Comparison of ENCODE assay signal across 13 mouse cellular contexts in genomic region chr11:109266161-109266910, GRCm38 (mm10). TPM values are rescaled to one million over a fixed set of nuclear protein-coding genes. Genes with fewer than 3 reads are reported as not detected.
A peak's percentile ranks its signal among the peaks of the same experiment; 100 is the strongest.
DNase-seq lines count a peak whose midpoint lies in the region; ATAC-seq and TF ChIP-seq lines count a peak whose summit lies in the region.
"Had no signal": no experiment of that assay in that cellular context is flagged by ENCODE, and none has a peak within 500 bp of the region (broad histone marks: within the 10 kb centered on the region; RNA-seq: fewer than 3 reads in every experiment).

No protein-coding gene starts in this region.

- H3K4me3 ChIP-seq in stomach, postnatal 0 days (ENCODE audit: low read depth, low read length): no peak overlapping the region

- DNase-seq in frontal cortex, postnatal 10 days (ENCODE audit: low spot score in 2 of 2): peak; percentile 42 to 65
- peak; percentile 9 for DNase-seq in lung, postnatal 25 days (ENCODE audit: low spot score)
- DNase-seq in lung, postnatal 14 days: no peak
- DNase-seq in left cerebral cortex, postnatal 4 days: peak; percentile 71
- peak; percentile 26 for DNase-seq in stomach, postnatal 0 days (ENCODE audit: low spot score)
- no peak for DNase-seq in adrenal gland, postnatal 14 days
- DNase-seq in gastrocnemius, postnatal 36 days: no peak
- DNase-seq: heart, postnatal 36 days; thymus, postnatal 36 days had no signal

- no peak overlapping the region for H3K27ac ChIP-seq in stomach, postnatal 0 days (replicated peaks)

- H3K4me2 ChIP-seq in stomach, postnatal 0 days (replicated peaks; ENCODE audit: low read depth): no peak overlapping the region
- H3K4me2 ChIP-seq: liver, embryonic 11.5 days had no signal

- no peaks in the 10 kb centered on the region for H3K36me3 ChIP-seq in stomach, postnatal 0 days (ENCODE audit: control insufficient read depth, insufficient read depth, low read length)

- no peak for TF ChIP-seq CTCF in stomach, postnatal 0 days (IDR thresholded peaks at IDR 0.05; ENCODE audit: low read depth)

- 44% methylated on average over 12 of the region's 12 CpGs for WGBS in stomach, postnatal 0 days

- ATAC-seq in frontal cortex, adult (ENCODE audit: low TSS enrichment): no peak
- ATAC-seq in stomach, postnatal 0 days (ENCODE audit: low FRiP score, low TSS enrichment): peak; percentile 65; the same call in 1 of the 2 replicates
- ATAC-seq: intestine, postnatal 0 days had no signal

- no peak overlapping the region for H3K9ac ChIP-seq in stomach, postnatal 0 days (ENCODE audit: low read length)

- no peaks in the 10 kb centered on the region; the same call in 1 of the 2 replicates for H3K27me3 ChIP-seq in stomach, postnatal 0 days (ENCODE audit: control insufficient read depth, insufficient read depth, low read length)
- H3K27me3 ChIP-seq: megakaryocyte, embryonic 14.5 days had no signal

- TF ChIP-seq EP300 in stomach, postnatal 0 days (optimal IDR thresholded peaks at IDR 0.05): no peak

- intact Hi-C loops in left cerebral cortex, postnatal 4 days (cut with DNase I): no loop called here
- intact Hi-C loops in gastrocnemius, postnatal 36 days (cut with DNase I): no loop called here

- no peaks in the 10 kb centered on the region for H3K9me3 ChIP-seq in stomach, postnatal 0 days (ENCODE audit: control insufficient read depth, low read length)

- no peaks in the 10 kb centered on the region for H3K4me1 ChIP-seq in stomach, postnatal 0 days (replicated peaks; ENCODE audit: control insufficient read depth, insufficient read depth)

RNA-seq across cellular contexts. Expression of gene Rgs9, which starts 31.6 kb away (rescaled TPM):
- 10 to 100 TPM; 37.0 to 37.7 TPM for total RNA-seq in left cerebral cortex, postnatal 4 days (2021)
- 0.73 and 1.1 TPM in 2 replicates for polyA plus RNA-seq in stomach, postnatal 0 days (2015; fragmentation: Nextera tagmentation; extraction: Ambion mirVana)
- 4.5 and 7.4 TPM in 2 replicates for total RNA-seq in adrenal gland, postnatal 14 days (2021)
- not detected for total RNA-seq in gastrocnemius, postnatal 36 days (2021)

Comparison
In these comparisons a context has a peak if more than half of its experiments do, and no peak if none do; other contexts are left out.
1. DNase-seq: peak in frontal cortex, postnatal 10 days (2 of 2), lung, postnatal 25 days (single experiment), left cerebral cortex, postnatal 4 days (single experiment) and stomach, postnatal 0 days (single experiment); none in lung, postnatal 14 days (single experiment), adrenal gland, postnatal 14 days (single experiment) and gastrocnemius, postnatal 36 days (0 of 2).